Mouse (Mus musculus): ENCODE data around the gene Lrp8. TPM values are rescaled to one million over a fixed set of nuclear protein-coding genes. Genes with fewer than 3 reads are reported as not detected.

Lrp8 gene
- total and polyA plus RNA-seq, 3 experiments, result 6.4 to 21.1 (median 14.2) TPM

DNA sequence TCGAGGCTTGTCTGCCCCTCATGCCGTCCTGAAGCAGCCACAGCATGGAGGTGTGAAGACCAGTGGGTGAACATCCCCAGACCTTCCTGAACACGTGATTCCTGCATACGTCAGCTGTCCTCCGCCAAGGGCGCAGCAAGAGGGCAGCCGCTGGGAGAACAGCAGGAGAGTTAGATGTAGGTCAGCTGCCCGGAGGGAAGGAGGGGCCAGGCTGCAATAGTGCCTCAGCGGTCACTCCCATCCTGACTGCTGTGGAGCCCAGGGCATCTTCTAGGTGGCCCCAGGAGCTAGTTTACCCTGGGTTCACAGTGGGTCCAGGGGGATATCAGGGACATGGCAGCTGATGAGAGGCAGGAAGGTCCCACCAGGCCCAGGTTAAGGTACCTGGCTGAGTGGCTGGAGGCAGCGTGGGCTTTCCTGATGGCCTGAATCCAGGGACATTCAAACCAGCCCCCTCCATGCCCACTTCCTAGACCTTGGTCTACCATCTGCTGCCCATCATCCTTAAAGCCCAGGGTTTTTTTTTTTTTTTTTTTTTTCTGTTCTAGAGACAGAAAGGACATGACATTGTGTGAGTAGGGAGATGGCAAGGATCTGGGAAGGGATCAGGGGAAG, 9.8 kb downstream of the Lrp8 start:
- DNase-seq (ENCODE audit: extremely low read depth), result no peak
- H3K36me3 ChIP-seq (replicated peaks in 1 of 2; ENCODE audit: control insufficient read depth in 1 of 2, insufficient read depth in 1 of 2, low read length in 1 of 2), result peaks cover 0 to 86% of the 10 kb centered on the region in 2 experiments
- dilution Hi-C loops (cut with MboI; ENCODE audit: extremely low pct_ligation_motif_present, extremely low pct_unique_long_range_greater_than_20kb, low sequenced_read_pairs) (no loop called here), in situ Hi-C loops (cut with MboI; ENCODE audit: low pct_ligation_motif_present, low pct_unique_long_range_greater_than_20kb, low sequenced_read_pairs) (no loop called here)
- no peak overlapping the region for H3K27ac ChIP-seq (ENCODE audit: insufficient read depth, low read depth)
- no peaks in the 10 kb centered on the region for H3K27me3 ChIP-seq (replicated peaks)
- no peak overlapping the region for H3K9ac ChIP-seq (ENCODE audit: insufficient read depth, low read depth)
- no peak overlapping the region for H3K4me3 ChIP-seq (replicated peaks in 1 of 3; ENCODE audit: low read depth in 2 of 3, low read length in 2 of 3, poor library complexity in 1 of 3)
- TF ChIP-seq POLR2AphosphoS2 (IDR thresholded peaks at IDR 0.05; ENCODE audit: low read depth, low read length) (no peak), TCF12 (IDR thresholded peaks at IDR 0.05; ENCODE audit: low read depth, low read length) (no peak), UBTF (IDR thresholded peaks at IDR 0.05; ENCODE audit: low read depth, low read length) (no peak), POLR2A (IDR thresholded peaks at IDR 0.05; ENCODE audit: low read depth, low read length) (no peak), NRF1 (IDR thresholded peaks at IDR 0.05; ENCODE audit: low read depth, low read length) (no peak), MYC (IDR thresholded peaks at IDR 0.05; ENCODE audit: low read depth, low read length) (no peak), JUN (IDR thresholded peaks at IDR 0.05; ENCODE audit: insufficient read depth, low read depth, low read length) (no peak), E2F4 (IDR thresholded peaks at IDR 0.05; ENCODE audit: insufficient replicate concordance, low read depth, low read length) (no peak), ELF1 (IDR thresholded peaks at IDR 0.05; ENCODE audit: low read depth, low read length) (no peak), USF1 (IDR thresholded peaks at IDR 0.05; ENCODE audit: low read depth, low read length) (no peak), JUND (conservative IDR thresholded peaks at IDR 0.05; ENCODE audit: low read depth, low read length) (no peak), MXI1 (IDR thresholded peaks at IDR 0.05; ENCODE audit: low read depth, low read length) (no peak), PAX5 (IDR thresholded peaks at IDR 0.05; ENCODE audit: low read length) (no peak)
- H3K79me2 ChIP-seq (replicated peaks; ENCODE audit: control insufficient read depth, extremely low read depth, insufficient read depth, poor library complexity, severe bottlenecking), result no peaks in the 10 kb centered on the region
- no peak overlapping the region for H3K4me2 ChIP-seq (ENCODE audit: insufficient read depth, low read depth, poor library complexity, severe bottlenecking)
- H3K4me1 ChIP-seq (ENCODE audit: control insufficient read depth in 1 of 2, insufficient read depth in 2 of 2), result peaks cover 2 to 30% of the 10 kb centered on the region in 2 experiments
- H3K9me3 ChIP-seq (replicated peaks; ENCODE audit: low read length), result no peaks in the 10 kb centered on the region

DNA sequence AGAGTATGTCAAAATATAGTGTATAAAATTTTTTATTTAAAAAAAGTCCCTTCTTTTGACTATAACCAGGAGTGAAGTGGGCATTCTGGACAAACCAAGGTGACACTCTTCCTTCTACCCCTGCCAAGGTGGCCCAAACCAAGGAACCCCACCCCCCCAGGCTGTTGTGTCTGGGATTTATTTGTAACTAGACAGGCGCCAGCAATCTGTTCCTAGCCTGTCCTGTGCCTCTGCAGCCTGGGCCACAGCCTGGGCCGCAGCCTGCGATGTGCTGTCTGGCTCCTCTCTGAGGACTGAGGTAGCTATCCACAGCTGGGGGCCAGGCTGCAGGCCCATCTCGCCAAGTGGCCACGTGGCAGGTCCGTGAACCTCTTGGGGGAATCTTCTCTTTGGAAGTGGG, 10.3 kb downstream of the Lrp8 start:
- no peak for TF ChIP-seq USF2 (conservative IDR thresholded peaks at IDR 0.05; ENCODE audit: low read depth, low read length)
- no peak for TF ChIP-seq PAX5 (IDR thresholded peaks at IDR 0.05; ENCODE audit: low read length)
- no peak for TF ChIP-seq SMC3 (IDR thresholded peaks at IDR 0.05; ENCODE audit: low read depth, low read length)
- no peak for TF ChIP-seq MAX (IDR thresholded peaks at IDR 0.05; ENCODE audit: low read length)
- TF ChIP-seq CTCF (conservative IDR thresholded peaks at IDR 0.05 in 1 of 2, IDR thresholded peaks at IDR 0.05 in 1 of 2; ENCODE audit: low read depth in 2 of 2, low read length in 2 of 2), result no peak
- TF ChIP-seq ETS1 (conservative IDR thresholded peaks at IDR 0.05; ENCODE audit: low read depth, low read length), result no peak
- no peak for TF ChIP-seq UBTF (IDR thresholded peaks at IDR 0.05; ENCODE audit: low read depth, low read length)
- no peak for TF ChIP-seq GABPA (IDR thresholded peaks at IDR 0.05; ENCODE audit: insufficient replicate concordance, low read depth, low read length)
- in situ Hi-C loops (cut with MboI; ENCODE audit: low pct_ligation_motif_present, low pct_unique_long_range_greater_than_20kb, low sequenced_read_pairs), result no loop called here
- no peak overlapping the region for H3K4me2 ChIP-seq (ENCODE audit: insufficient read depth, low read depth, poor library complexity, severe bottlenecking)
- dilution Hi-C loops (cut with MboI; ENCODE audit: extremely low pct_ligation_motif_present, extremely low pct_unique_long_range_greater_than_20kb, low sequenced_read_pairs), result no loop called here
- peaks cover 2 to 31% of the 10 kb centered on the region in 2 experiments for H3K4me1 ChIP-seq (ENCODE audit: control insufficient read depth in 1 of 2, insufficient read depth in 2 of 2)
- DNase-seq (ENCODE audit: extremely low read depth), result no peak
- no peak overlapping the region for H3K9ac ChIP-seq (ENCODE audit: insufficient read depth, low read depth)
- no peaks in the 10 kb centered on the region for H3K27me3 ChIP-seq (replicated peaks)
- peaks cover 0 to 85% of the 10 kb centered on the region in 2 experiments for H3K36me3 ChIP-seq (replicated peaks in 1 of 2; ENCODE audit: control insufficient read depth in 1 of 2, insufficient read depth in 1 of 2, low read length in 1 of 2)
- no peak overlapping the region for H3K4me3 ChIP-seq (replicated peaks in 1 of 3; ENCODE audit: low read depth in 2 of 3, low read length in 2 of 3, poor library complexity in 1 of 3)
- no peaks in the 10 kb centered on the region for H3K9me3 ChIP-seq (replicated peaks; ENCODE audit: low read length)
- no peak overlapping the region for H3K27ac ChIP-seq (ENCODE audit: insufficient read depth, low read depth)
- H3K79me2 ChIP-seq (replicated peaks; ENCODE audit: control insufficient read depth, extremely low read depth, insufficient read depth, poor library complexity, severe bottlenecking), result no peaks in the 10 kb centered on the region
